Mouse (Mus musculus): ENCODE data around the gene Paqr5. TPM values are rescaled to one million over a fixed set of nuclear protein-coding genes. Genes with fewer than 3 reads are reported as not detected.

Paqr5 gene
- polyA plus RNA-seq, 1 experiment from 2014 or later = 0.41 TPM

DNA sequence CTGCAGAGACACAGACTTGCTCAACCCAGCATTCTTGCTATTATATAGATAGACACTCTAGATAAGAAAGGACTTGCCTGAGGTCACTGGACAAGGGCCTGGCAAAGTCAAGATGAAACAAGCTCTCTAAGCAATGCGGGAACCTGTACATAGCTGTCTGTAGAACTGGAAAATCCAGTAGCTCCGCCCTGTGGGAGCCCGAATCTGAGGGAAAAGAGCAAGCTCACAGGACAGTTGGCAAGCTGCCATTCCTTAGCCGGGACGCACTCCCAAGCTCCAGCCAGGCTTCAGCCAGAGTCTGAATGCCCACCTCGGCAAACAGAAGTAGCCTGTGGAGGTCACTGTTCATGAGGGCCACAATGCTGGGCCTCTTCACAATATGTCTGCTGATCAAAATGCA, 28.8 kb downstream of the Paqr5 start:
- no peak for DNase-seq (ENCODE audit: low spot score)
- no peak for ATAC-seq (replicated peaks; ENCODE audit: low FRiP score)
- no peaks in the 10 kb centered on the region for H3K4me1 ChIP-seq (replicated peaks; ENCODE audit: control insufficient read depth, insufficient read depth, low read length)
- H3K4me3 ChIP-seq (ENCODE audit: low read depth, low read length) = no peak overlapping the region
- no peaks in the 10 kb centered on the region for H3K9me3 ChIP-seq (ENCODE audit: control insufficient read depth, low read length)
- H3K9ac ChIP-seq (ENCODE audit: low read depth, low read length) = no peak overlapping the region
- 74% methylated on average over 6 of the region's 6 CpGs for WGBS
- H3K4me2 ChIP-seq = no peak overlapping the region
- H3K36me3 ChIP-seq (ENCODE audit: control insufficient read depth, insufficient read depth, low read length) = no peaks in the 10 kb centered on the region
- H3K27me3 ChIP-seq (replicated peaks; ENCODE audit: control insufficient read depth, insufficient read depth, low read length) = no peaks in the 10 kb centered on the region
- no peak overlapping the region for H3K27ac ChIP-seq (ENCODE audit: low read depth, low read length)

DNA sequence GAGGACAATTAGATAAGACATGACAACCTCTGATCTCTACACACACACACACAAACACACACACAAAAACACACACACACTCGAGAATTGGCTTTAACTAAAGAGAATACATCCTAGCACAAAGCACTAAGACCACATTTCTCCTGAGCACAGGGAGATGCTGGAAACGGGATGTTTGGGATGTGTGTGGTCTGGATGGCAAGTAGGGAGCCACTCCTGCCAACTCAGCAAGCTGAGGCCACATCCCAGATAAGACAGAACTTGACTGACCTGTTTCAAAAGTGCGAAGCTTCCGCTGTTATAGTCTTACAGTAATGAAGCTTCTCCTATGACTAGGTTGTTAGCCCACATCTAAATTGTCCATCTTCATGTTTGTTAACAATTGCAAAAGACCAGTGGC, 35.5 kb downstream of the Paqr5 start:
- H3K4me3 ChIP-seq (ENCODE audit: low read depth, low read length) = no peak overlapping the region
- H3K4me1 ChIP-seq (replicated peaks; ENCODE audit: control insufficient read depth, insufficient read depth, low read length) = no peaks in the 10 kb centered on the region
- H3K36me3 ChIP-seq (ENCODE audit: control insufficient read depth, insufficient read depth, low read length) = no peaks in the 10 kb centered on the region
- ATAC-seq (replicated peaks; ENCODE audit: low FRiP score) (no peak), DNase-seq (ENCODE audit: low spot score) (no peak)
- WGBS = 53% methylated on average over 4 of the region's 4 CpGs
- no peak overlapping the region for H3K9ac ChIP-seq (ENCODE audit: low read depth, low read length)
- H3K4me2 ChIP-seq = no peak overlapping the region
- no peak overlapping the region for H3K27ac ChIP-seq (ENCODE audit: low read depth, low read length)
- H3K9me3 ChIP-seq (ENCODE audit: control insufficient read depth, low read length) = no peaks in the 10 kb centered on the region
- no peaks in the 10 kb centered on the region for H3K27me3 ChIP-seq (replicated peaks; ENCODE audit: control insufficient read depth, insufficient read depth, low read length)

DNA sequence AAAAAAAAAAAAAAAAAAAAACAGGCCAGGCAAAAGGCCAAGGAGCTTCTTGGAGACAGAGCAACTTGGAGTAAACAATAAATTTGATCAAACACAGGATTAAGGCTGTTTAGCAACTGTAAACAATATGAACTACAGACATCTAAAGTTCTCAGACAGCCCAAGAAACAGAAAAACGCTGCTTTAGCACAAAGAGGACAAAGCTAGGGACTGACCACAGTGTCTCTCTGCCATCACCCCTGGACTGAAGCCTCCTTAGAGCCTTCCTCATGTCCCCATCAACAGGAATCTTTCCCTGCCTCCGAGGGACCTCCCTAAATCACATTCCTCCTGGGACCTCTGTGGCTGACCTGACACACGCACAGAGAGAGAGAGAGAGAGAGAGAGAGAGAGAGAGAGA, 35.9 kb downstream of the Paqr5 start:
- DNase-seq (ENCODE audit: low spot score) = no peak
- Histone ChIP-seq H3K4me1 (replicated peaks; ENCODE audit: control insufficient read depth, insufficient read depth, low read length) (no peaks in the 10 kb centered on the region), H3K27ac (ENCODE audit: low read depth, low read length) (no peak overlapping the region), H3K4me3 (ENCODE audit: low read depth, low read length) (no peak overlapping the region), H3K9me3 (ENCODE audit: control insufficient read depth, low read length) (no peaks in the 10 kb centered on the region), H3K4me2 (no peak overlapping the region), H3K36me3 (ENCODE audit: control insufficient read depth, insufficient read depth, low read length) (no peaks in the 10 kb centered on the region), H3K9ac (ENCODE audit: low read depth, low read length) (no peak overlapping the region), H3K27me3 (replicated peaks; ENCODE audit: control insufficient read depth, insufficient read depth, low read length) (no peaks in the 10 kb centered on the region)
- WGBS = 49% methylated on average over 3 of the region's 3 CpGs
- no peak for ATAC-seq (replicated peaks; ENCODE audit: low FRiP score)

DNA sequence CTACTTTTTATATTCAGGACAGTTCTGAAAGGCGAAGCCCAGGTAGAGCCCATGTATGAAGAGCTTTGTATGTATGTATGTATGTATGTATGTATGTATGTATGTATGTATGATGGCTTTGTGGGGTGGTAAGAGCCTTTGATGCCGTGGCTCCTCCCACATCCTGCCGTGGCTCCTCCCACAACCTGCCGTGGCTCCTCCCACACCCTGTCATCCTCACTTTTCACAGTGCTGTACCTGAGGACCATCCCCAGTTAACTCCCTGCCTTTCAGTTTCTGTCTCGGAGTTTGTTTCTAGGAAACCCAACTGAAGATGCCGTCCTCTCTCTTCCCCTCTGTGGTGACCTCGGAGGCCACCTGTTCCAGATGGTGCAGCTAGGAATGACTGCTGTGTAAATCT, 40.6 kb downstream of the Paqr5 start:
- H3K9ac ChIP-seq (ENCODE audit: low read depth, low read length) = no peak overlapping the region
- H3K9me3 ChIP-seq (ENCODE audit: control insufficient read depth, low read length) = no peaks in the 10 kb centered on the region
- ATAC-seq (replicated peaks; ENCODE audit: low FRiP score) (no peak), DNase-seq (ENCODE audit: low spot score) (no peak)
- no peaks in the 10 kb centered on the region for H3K36me3 ChIP-seq (ENCODE audit: control insufficient read depth, insufficient read depth, low read length)
- no peak overlapping the region for H3K27ac ChIP-seq (ENCODE audit: low read depth, low read length)
- no peaks in the 10 kb centered on the region for H3K4me1 ChIP-seq (replicated peaks; ENCODE audit: control insufficient read depth, insufficient read depth, low read length)
- H3K27me3 ChIP-seq (replicated peaks; ENCODE audit: control insufficient read depth, insufficient read depth, low read length) = no peaks in the 10 kb centered on the region
- no peak overlapping the region for H3K4me3 ChIP-seq (ENCODE audit: low read depth, low read length)
- 67% methylated on average over 7 of the region's 7 CpGs for WGBS
- no peak overlapping the region for H3K4me2 ChIP-seq

DNA sequence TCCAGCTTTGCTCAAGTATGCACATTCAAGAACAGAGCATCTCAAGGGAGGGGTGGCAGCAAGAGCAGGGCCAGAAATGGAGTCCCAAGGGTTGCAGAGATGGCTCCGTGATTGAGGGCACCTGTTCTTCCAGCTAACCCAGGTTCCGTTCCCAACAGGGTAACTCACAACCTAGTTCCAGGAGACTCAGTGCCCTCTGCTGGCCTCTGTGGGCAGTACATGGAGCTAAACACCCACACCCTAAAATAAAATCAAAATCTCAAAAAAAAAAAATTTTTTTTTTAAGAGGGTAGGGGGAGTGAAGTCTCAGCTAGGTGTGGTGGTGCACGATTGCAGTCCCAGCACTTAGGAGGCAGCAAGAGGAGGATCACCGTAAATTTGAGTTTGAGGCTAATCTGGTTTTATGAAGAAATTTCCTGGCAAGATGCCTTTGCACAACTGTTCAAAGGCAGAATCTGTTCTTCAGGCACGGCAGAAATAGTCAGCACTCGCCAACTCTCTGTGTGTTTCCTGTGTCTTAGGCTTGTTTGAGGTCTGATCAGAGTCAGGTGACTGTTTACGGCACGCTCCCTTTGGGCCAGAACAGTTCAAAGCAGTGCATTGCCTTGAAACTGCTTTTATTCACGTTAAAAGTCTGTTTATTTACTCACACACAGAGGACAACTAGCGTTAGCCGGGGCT, 41.3 kb downstream of the Paqr5 start:
- no peak overlapping the region for H3K4me2 ChIP-seq
- DNase-seq (ENCODE audit: low spot score) = no peak
- H3K27me3 ChIP-seq (replicated peaks; ENCODE audit: control insufficient read depth, insufficient read depth, low read length) = no peaks in the 10 kb centered on the region
- no peak overlapping the region for H3K4me3 ChIP-seq (ENCODE audit: low read depth, low read length)
- no peak for ATAC-seq (replicated peaks; ENCODE audit: low FRiP score)
- no peak overlapping the region for H3K27ac ChIP-seq (ENCODE audit: low read depth, low read length)
- no peaks in the 10 kb centered on the region for H3K36me3 ChIP-seq (ENCODE audit: control insufficient read depth, insufficient read depth, low read length)
- no peaks in the 10 kb centered on the region for H3K9me3 ChIP-seq (ENCODE audit: control insufficient read depth, low read length)
- no peak overlapping the region for H3K9ac ChIP-seq (ENCODE audit: low read depth, low read length)
- 55% methylated on average over 11 of the region's 11 CpGs for whole genome bisulfite sequencing
- H3K4me1 ChIP-seq (replicated peaks; ENCODE audit: control insufficient read depth, insufficient read depth, low read length) = no peaks in the 10 kb centered on the region

DNA sequence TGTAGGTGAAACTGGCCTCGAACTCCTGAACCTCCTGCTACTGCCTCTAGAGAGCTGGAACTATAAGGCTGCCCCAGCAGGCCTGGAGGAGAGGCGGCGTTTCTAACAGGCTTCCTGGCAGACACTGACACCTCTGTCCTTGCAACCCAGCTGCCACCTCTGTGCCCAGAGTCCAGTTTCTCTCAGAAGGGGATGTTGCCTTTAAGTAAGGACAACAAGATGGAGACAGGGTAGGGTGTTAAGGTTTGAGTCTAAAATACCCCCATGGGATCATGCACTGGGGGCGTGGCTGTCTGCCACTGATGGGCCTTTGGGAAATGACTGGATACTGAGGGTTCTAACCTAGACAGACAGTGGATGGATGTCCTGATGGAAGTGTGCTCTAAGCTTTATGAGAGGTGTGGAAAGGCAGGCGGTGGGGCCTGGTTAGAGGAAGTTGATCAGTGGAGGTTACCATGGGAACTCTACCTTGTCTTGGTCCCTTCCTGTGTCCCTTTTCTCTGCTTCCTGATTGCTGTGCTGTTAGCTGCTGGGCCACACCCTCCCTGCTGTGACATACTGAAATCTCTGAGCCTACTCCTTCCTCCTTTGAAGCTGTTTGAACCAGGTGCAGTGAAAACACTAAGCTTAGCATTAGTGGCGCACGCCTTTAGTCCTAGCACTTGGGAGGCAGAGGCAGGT, 43.6 kb downstream of the Paqr5 start:
- no peaks in the 10 kb centered on the region for H3K4me1 ChIP-seq (replicated peaks; ENCODE audit: control insufficient read depth, insufficient read depth, low read length)
- no peak overlapping the region for H3K4me3 ChIP-seq (ENCODE audit: low read depth, low read length)
- no peaks in the 10 kb centered on the region for H3K9me3 ChIP-seq (ENCODE audit: control insufficient read depth, low read length)
- no peaks in the 10 kb centered on the region for H3K27me3 ChIP-seq (replicated peaks; ENCODE audit: control insufficient read depth, insufficient read depth, low read length)
- no peak for DNase-seq (ENCODE audit: low spot score)
- H3K27ac ChIP-seq (ENCODE audit: low read depth, low read length) = no peak overlapping the region
- no peak for ATAC-seq (replicated peaks; ENCODE audit: low FRiP score)
- no peak overlapping the region for H3K4me2 ChIP-seq
- H3K36me3 ChIP-seq (ENCODE audit: control insufficient read depth, insufficient read depth, low read length) = no peaks in the 10 kb centered on the region
- 81% methylated on average over 7 of the region's 7 CpGs for WGBS
- H3K9ac ChIP-seq (ENCODE audit: low read depth, low read length) = no peak overlapping the region

DNA sequence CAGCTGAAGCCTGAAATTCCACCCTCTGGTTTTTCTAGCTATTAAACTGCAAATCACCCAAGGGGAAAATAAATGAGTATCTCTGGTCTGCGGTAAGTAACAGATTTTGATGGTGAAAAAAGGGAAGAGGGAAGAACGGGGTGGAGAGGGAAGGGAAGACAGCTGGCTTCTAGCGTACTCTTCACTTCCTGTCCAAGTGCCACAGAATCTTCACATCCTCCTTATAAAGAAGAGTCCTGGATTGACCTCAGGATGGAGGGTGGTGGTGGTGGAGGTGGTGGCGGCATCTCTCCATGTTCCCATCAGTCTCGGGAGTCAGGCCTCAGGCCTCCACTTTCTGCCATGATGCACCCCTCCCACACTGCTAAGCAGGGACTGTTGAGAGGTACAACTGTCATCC, 44.8 kb downstream of the Paqr5 start:
- Histone ChIP-seq H3K27ac (ENCODE audit: low read depth, low read length) (no peak overlapping the region), H3K9ac (ENCODE audit: low read depth, low read length) (no peak overlapping the region), H3K36me3 (ENCODE audit: control insufficient read depth, insufficient read depth, low read length) (no peaks in the 10 kb centered on the region), H3K27me3 (replicated peaks; ENCODE audit: control insufficient read depth, insufficient read depth, low read length) (no peaks in the 10 kb centered on the region), H3K9me3 (ENCODE audit: control insufficient read depth, low read length) (no peaks in the 10 kb centered on the region), H3K4me1 (replicated peaks; ENCODE audit: control insufficient read depth, insufficient read depth, low read length) (no peaks in the 10 kb centered on the region), H3K4me2 (no peak overlapping the region), H3K4me3 (ENCODE audit: low read depth, low read length) (no peak overlapping the region)
- ATAC-seq (replicated peaks; ENCODE audit: low FRiP score) = no peak
- no peak for DNase-seq (ENCODE audit: low spot score)
- 63% methylated on average over 5 of the region's 5 CpGs for WGBS

DNA sequence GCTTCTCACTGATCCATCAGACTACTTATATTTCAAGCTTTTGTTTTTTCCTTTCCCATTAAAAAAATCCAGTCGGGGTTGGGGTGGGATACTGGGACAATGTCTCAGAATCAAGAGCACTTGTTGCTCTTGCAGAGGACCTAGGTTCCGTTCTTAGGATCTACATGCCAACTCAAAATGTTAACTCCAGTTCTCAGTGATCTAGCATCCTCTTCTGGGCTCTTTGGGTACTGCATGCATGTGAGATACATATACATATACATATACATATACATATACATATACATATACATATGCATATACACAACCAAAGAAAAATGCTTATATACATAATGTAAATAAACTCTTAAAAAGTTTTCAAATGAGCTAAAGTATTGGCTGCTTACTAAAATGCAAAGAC, 46.7 kb downstream of the Paqr5 start:
- Histone ChIP-seq H3K9me3 (ENCODE audit: control insufficient read depth, low read length) (no peaks in the 10 kb centered on the region), H3K4me2 (no peak overlapping the region), H3K4me3 (ENCODE audit: low read depth, low read length) (no peak overlapping the region), H3K27me3 (replicated peaks; ENCODE audit: control insufficient read depth, insufficient read depth, low read length) (no peaks in the 10 kb centered on the region), H3K27ac (ENCODE audit: low read depth, low read length) (no peak overlapping the region), H3K4me1 (replicated peaks; ENCODE audit: control insufficient read depth, insufficient read depth, low read length) (no peaks in the 10 kb centered on the region), H3K36me3 (ENCODE audit: control insufficient read depth, insufficient read depth, low read length) (no peaks in the 10 kb centered on the region), H3K9ac (ENCODE audit: low read depth, low read length) (no peak overlapping the region)
- DNase-seq (ENCODE audit: low spot score) = no peak
- no peak for ATAC-seq (replicated peaks; ENCODE audit: low FRiP score)
- 87% methylated on average over 2 of the region's 2 CpGs for WGBS

DNA sequence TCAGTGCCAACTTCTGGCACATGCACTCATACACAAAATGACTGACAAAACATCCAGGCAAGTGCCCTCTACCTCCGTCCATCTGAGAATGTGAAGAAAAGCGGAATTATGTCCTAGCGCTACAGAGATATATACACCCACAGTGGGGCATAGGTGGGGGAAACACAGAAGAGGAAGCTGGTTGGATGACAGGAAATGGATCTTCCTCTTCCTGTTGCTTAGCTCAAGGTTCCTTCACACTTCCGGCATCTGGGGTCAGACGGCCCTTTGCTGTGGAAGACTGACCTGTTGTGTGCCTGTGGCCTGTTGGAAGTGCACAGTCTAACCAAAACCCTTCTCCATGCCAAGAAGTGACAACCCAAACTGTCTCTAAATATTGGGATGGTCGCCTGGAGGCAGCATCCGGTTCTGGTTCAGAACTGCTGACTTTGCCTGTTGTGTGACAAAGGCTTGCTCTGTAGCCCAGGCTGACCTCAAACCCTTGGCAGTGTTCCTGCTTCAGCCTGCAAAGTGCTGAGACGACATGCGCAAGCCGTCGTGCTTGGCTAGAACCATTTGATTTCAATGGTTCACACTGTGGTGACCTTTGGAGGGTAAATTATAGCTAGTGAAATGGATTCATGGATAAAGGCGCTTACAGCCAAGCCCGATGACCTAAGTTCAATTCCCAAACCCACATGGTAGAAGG, 49.3 kb downstream of the Paqr5 start:
- Histone ChIP-seq H3K4me3 (ENCODE audit: low read depth, low read length) (no peak overlapping the region), H3K9ac (ENCODE audit: low read depth, low read length) (no peak overlapping the region), H3K4me2 (no peak overlapping the region), H3K9me3 (ENCODE audit: control insufficient read depth, low read length) (no peaks in the 10 kb centered on the region), H3K4me1 (replicated peaks; ENCODE audit: control insufficient read depth, insufficient read depth, low read length) (no peaks in the 10 kb centered on the region), H3K27me3 (replicated peaks; ENCODE audit: control insufficient read depth, insufficient read depth, low read length) (no peaks in the 10 kb centered on the region), H3K27ac (ENCODE audit: low read depth, low read length) (no peak overlapping the region), H3K36me3 (ENCODE audit: control insufficient read depth, insufficient read depth, low read length) (no peaks in the 10 kb centered on the region)
- no peak for ATAC-seq (replicated peaks; ENCODE audit: low FRiP score)
- WGBS = 80% methylated on average over 13 of the region's 13 CpGs
- DNase-seq (ENCODE audit: low spot score) = no peak

Data from liver, embryonic 11.5 days (tissue).